Mouse (Mus musculus): ENCODE data around the gene Il34.

DNA sequence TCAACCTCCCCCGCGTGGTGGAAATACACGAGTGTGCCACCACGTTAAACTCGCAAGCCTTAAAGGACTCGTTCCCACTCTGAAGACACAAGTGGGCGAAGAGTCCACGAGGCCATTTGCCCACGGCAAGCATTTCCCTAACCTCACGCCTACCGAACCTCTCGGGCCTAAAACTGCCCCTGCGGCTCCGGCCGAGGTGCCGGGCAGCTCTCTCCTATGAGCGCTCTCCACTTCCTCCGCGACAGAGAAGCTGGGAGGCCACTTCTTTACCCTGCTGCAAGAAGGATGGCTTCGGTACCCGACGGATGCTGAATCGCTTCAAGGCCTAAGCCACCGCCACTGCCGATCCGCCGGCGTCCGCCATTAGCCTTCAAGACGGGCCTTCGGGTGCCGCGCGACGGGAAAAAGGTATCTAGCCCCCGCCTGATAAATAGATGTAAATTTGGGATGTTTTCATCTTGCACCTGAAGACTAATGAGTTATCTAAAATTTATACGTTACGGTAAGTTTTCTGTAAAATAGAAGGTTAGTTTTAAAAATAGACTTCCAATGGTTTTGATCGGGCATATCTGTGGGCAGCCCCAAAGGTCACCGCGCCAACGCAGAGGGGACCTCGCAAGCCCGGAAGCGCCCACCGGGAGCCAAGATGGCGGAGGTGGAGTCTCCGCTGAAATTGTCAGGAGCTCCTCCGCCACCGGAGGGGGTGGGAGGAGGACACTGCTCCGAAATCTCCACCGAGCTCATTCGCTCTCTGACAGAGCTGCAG is 40.9 kb upstream of the Il34 start, which contains the start of the genes Cog4 and Sf3b3:
- TF ChIP-seq POLR2A (IDR thresholded peaks at IDR 0.05; ENCODE audit: insufficient read depth, low read depth, low read length) = peak; percentile 90
- TF ChIP-seq CTCF (IDR thresholded peaks at IDR 0.05; ENCODE audit: insufficient read depth, low read depth, low read length) = no peak

All from olfactory bulb, adult 2 months (tissue).